Mouse (Mus musculus) gonadal fat pad, adult 2 months (tissue): ENCODE results near the gene Ick. TPM values are rescaled to one million over a fixed set of nuclear protein-coding genes. Genes with fewer than 3 reads are reported as not detected.
A peak's percentile ranks its signal among the peaks of the same experiment; 100 is the strongest.
"Not testable (repeated sequence)": the region's sequence is repeated elsewhere in the genome, so short reads cannot be mapped to it uniquely, and the experiment has no call there.

Experiments used
- DNase-seq: peaks from one replicate; pipeline ENCODE4 v3.0.0-alpha.2; 2012; ENCODE audit warnings: low read depth
- polyA plus RNA-seq: library from polyadenylated mRNA; depleted of rRNA; stranded (reverse); fragments of >200 nt; gene quantifications from 2 replicates; pipeline ENCODE4 v1.2.3, GENCODE M21; 2012; rRNA removed

The Ick gene
- polyA plus RNA-seq, result 16.0 and 17.3 TPM in 2 replicates

GRCm38 (mm10) chr9:78108796-78109239, at the start of gene Ick, which contains the start of gene Fbxo9:
Gene Ick (plus strand): TSS chr9:78109192.
Gene Fbxo9 (minus strand): TSS chr9:78109065.
- peak; percentile 96 for DNase-seq

- no peak for DNase-seq
Observed at GRCm38 (mm10) chr9:78059525-78060120, 49.4 kb upstream of the Ick start.

GRCm38 (mm10) chr9:78062392-78062791, 46.6 kb upstream of the Ick start:
- DNase-seq, result no peak

- DNase-seq, result no peak
Observed at GRCm38 (mm10) chr9:78064121-78064520, 44.9 kb upstream of the Ick start.

GRCm38 (mm10) chr9:78070496-78070895, 38.5 kb upstream of the Ick start:
- DNase-seq, result no peak

- DNase-seq, result no peak
Observed at GRCm38 (mm10) chr9:78071626-78072025, 37.4 kb upstream of the Ick start.

- DNase-seq, result not testable (repeated sequence)
Observed at GRCm38 (mm10) chr9:78073291-78073690, 35.7 kb upstream of the Ick start.

GRCm38 (mm10) chr9:78073713-78074340, 35.2 kb upstream of the Ick start:
- DNase-seq, result no peak

- DNase-seq, result no peak
Observed at GRCm38 (mm10) chr9:78075256-78075655, 33.7 kb upstream of the Ick start.

- DNase-seq, result no peak
Observed at GRCm38 (mm10) chr9:78078240-78078639, 30.8 kb upstream of the Ick start.

GRCm38 (mm10) chr9:78081835-78082234, 27.2 kb upstream of the Ick start:
- DNase-seq, result no peak

GRCm38 (mm10) chr9:78084341-78084740, 24.7 kb upstream of the Ick start:
- DNase-seq, result no peak

- DNase-seq, result no peak
Observed at GRCm38 (mm10) chr9:78085722-78086287, 23.2 kb upstream of the Ick start.

GRCm38 (mm10) chr9:78087751-78088150, 21.2 kb upstream of the Ick start:
- DNase-seq, result no peak

GRCm38 (mm10) chr9:78088521-78088920, 20.5 kb upstream of the Ick start:
- no peak for DNase-seq

GRCm38 (mm10) chr9:78088971-78089370, 20.0 kb upstream of the Ick start:
- DNase-seq, result no peak

- no peak for DNase-seq
Observed at GRCm38 (mm10) chr9:78089906-78090305, 19.1 kb upstream of the Ick start.

- DNase-seq, result no peak
Observed at GRCm38 (mm10) chr9:78090596-78090995, 18.4 kb upstream of the Ick start.

- DNase-seq, result no peak
Observed at GRCm38 (mm10) chr9:78095686-78096085, 13.3 kb upstream of the Ick start.

- no peak for DNase-seq
Observed at GRCm38 (mm10) chr9:78096376-78096775, 12.6 kb upstream of the Ick start.

- no peak for DNase-seq
Observed at GRCm38 (mm10) chr9:78100956-78101355, 8.0 kb upstream of the Ick start.

- no peak for DNase-seq
Observed at GRCm38 (mm10) chr9:78101431-78101830, 7.6 kb upstream of the Ick start.

GRCm38 (mm10) chr9:78103965-78104560, 4.9 kb upstream of the Ick start:
- no peak for DNase-seq
